Mouse (Mus musculus) urinary bladder, postnatal 14 days (tissue): ENCODE data around the gene Kcnd1.

Experiments used
- DNase-seq: peaks from one replicate; pipeline ENCODE4 v3.0.0; 2021; ENCODE audit warnings: low spot score

The Kcnd1 gene

DNA sequence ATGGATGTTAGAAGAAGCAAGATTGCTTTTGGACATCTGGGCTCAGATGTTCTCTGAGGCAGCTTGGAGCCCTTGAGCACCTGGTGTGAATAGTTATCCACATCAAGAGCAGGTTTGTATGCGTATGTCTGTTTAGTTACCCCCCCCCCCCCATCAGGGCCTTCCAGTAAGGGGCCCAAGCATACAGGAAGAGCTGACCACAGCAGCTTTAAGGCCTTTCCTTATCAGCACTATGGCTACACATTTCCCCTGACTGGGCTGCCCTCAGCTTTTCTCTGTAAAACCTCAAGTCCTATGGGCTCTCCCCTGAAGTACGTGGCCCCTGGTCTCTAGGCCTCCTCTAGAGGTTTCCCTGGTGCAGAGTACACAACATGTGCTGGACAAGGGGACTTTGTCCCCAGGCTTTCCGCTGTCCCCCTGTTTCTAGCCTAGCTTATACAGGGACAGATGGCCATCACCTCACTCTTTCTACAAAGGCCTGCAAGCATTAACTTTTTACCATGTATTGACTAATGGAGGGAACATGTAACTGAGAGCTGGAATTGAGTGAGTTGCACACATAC, 37.2 kb downstream of the Kcnd1 start:
- no peak for DNase-seq

DNA sequence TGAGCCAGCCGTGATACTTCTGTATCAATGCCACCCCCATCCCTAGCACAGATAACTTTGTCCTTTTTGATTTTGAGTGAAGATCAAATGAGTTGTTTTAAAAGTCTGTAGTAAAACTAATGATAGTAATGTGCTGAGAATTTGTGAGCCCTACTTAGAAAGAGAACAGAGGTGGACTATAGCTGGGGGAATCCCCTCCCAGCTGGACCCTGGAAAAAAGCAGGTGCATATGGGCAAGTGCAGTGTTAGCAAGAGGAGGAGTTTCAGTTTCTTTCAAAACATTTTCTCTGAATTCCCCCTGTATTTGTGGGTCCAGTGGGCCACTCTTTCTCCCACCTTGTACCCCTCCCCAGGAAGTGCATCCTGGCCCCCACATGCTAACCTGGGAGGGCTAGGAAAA, 41.1 kb downstream of the Kcnd1 start:
- DNase-seq = no peak

DNA sequence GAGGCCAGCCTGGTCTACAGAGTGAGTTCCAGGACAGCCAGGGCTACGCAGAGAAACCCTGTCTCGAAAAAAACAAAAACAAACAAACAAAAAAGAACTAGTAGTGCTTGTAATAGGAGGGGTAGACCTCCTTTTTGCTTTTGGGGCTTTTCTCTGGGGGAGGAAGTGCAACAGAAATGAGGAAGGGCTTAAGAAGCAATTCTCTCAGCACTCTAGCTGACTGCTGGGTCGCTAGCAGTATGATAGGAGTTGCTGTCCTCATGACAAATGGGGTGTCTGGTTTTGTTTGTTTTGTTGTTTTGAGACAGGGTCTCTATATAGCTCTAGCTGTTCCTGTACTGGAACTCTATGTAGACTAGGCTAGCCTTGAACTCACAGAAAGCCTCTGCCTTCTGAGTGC, 42.5 kb downstream of the Kcnd1 start:
- no peak for DNase-seq

DNA sequence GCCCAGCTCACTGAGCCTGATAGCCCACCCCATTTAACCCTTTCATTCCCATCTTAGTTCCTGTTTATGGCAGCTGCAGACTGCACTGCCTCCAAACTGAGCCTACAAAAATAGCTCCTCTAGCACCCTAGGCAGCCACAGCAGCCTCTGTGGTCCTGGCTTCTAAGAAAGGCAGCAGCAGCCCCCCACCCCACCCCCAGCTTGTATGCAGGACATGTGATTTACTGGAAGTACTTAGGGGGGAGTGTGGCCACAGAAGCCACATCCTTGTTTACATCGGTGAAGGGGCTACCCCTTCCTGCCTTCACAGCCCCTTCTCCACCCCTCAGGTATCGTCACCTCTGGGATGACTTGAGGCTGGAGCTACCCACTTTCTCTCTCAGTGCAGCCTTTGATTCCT, 43.3 kb downstream of the Kcnd1 start:
- no peak for DNase-seq

DNA sequence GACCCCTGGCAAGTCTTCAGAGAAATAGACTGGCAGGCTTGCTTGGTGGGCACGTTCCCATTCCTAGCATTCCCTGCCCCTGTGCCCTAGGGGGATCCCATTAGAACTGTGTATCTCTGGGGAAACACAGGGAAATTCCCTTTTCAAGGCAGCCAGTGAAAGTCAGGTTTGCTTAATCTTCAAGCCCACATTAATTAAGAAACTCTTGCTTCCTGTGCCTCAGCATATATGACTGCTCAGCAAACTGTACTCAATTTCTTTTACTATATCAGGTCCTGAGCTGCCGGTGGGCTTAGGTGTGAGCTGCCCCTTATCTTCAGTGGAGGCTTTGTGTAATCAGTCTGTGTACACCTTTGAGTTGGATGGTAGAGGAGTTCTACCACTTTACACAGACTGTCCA, 43.7 kb downstream of the Kcnd1 start:
- DNase-seq = no peak

DNA sequence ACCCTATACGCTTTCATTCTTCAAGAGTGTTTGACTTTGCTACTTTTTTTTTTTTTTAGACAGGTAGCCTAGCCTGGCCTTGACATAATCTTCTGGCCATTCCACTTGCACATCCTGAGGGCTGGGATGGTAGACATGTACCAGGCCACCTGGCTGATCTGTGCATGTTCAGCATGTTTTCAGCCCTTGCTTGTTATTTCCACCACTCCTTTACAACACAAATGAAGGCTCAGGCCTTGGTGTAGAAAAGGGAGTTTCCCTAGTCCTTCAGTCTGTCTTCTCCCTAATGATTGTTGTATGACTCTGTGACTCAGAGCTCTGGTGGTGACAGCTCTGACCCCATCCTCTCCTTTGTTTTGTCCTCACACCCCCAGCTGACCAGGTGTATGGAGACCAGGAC, 45.1 kb downstream of the Kcnd1 start:
- DNase-seq = no peak

DNA sequence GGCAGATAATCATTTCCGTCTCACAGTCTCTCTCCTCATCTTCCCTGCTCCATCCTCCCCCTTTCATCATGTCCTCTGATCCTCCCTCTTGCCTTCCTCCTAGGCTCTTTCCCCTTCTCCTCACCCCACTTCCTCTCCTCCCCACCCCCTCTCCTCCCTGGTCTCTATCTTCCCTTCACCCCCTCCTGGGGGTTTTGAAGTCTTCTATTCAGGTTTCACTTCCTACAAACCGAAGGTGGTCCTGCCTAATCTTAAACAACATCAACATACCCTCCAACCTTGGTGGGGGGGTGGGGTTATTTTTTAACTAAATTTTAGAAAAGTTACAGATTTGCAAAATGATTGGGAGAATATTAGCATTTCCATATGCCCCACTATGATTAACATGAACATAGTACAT, 46.4 kb downstream of the Kcnd1 start:
- no peak for DNase-seq

DNA sequence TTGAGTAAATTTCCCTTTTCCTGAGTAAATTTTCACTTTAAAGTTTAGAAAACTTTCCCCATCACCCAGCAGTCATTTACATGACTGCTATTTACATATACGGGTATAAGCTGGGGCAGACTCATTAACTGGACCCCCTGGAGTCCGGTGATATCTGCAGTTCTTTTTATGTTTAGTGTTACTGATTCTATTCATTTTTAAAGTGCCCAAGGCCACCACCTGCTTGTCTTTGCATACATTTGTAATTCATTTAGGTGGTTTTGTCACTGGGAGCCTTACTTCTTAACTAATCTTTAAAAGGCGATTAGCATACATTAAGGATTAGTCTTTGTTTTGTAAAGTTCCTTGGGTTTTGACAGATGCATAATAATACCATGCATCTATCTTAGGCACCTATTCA, 47.7 kb downstream of the Kcnd1 start:
- no peak for DNase-seq

DNA sequence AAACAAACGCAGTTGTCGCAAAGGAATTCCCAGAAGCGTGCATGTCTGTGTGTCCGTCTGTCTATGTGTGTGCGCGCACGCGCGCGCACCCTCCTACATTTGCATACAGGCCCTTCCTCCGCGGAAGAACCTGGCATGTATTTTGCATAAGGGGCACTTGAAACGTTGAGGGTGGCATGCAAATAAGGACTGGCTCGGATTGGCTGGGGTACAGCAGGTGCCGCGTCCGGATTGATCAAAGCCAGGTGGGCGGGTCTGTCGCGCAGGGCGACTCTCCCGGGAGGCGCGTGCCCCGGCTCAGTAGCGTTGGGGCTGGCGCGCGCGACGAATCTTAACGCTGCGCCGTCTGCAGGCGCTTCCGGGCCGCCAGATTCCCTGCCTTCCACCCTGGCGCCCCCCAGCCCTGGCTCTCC, 55.9 kb downstream of the Kcnd1 start, which contains the start of gene Pim2:
TSS of gene Pim2 (plus strand) at position 256 of the 413 bp plus-strand sequence.
- peak; percentile 81 for DNase-seq

DNA sequence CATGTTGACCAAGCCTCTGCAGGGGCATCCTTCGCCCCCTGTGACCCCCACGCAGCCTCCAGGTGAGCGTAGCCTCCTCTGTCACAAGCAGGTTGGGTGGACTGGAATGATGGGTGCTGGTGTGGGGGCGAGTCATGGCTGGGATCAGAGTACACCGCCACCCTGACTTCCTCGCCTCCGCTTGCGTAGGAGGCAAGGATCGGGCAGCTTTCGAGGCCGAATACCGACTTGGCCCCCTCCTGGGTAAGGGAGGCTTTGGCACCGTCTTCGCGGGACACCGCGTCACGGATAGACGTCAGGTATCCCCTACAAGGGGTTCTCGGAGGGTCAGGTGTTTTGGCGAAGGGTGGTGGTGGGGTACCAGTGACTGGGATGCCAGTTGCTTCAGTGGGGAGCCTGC, 56.4 kb downstream of the Kcnd1 start:
- peak; percentile 4 for DNase-seq

DNA sequence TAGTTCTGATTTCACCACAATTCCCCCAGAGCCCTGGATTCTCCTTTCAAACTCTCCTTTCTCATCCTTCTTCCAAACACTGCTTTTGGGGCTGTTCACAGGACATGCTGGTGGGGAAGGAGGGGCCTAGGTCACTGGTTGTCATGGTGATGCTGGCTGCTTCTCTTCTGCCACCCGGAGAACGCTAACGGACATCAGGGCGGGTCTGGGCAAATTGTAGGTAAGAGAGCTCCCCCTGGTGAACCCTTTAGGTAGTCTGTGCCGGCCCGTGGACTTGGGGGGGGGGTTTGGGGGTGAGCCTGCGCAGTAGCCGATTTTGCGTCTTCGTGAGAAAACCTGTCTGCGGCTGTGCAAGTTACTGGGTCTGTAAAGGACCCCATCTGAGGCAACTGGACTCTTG, 57.7 kb downstream of the Kcnd1 start:
- DNase-seq = peak; percentile 43

DNA sequence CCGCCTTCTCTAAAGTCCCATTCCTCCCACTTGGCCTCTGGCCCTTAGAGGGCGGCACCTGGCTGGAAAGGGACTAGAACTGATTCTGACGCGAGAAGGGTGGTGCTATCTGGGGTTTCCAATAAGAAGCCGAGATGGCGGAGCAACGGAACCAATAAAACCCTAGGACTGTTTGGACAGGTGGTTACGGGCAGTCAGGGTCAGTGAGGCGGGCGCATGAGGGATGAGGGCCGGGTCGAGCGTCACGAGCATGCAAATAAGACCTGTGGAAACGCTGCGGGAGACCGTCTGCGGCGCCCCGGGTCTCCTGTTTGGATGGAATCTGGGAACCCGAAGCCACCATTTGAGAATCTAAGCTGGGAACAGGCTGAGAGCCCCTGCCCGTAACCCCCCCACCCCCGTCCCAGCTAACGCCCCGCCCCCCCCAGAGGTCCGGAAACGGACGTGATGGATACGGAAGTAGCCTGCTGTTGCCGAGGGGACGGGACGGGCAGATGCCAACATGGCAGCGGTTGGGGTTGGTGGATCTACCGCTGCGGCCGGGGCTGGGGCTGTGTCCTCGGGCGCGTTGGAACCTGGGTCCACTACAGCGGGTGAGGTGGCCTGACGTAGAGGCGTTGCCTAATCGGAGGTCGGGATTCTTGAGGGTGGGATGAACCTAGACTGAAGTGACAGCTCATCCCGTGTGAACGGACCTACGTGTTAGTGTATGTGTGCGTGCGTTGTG, 61.9 kb downstream of the Kcnd1 start, which contains the start of gene Slc35a2:
TSS of gene Slc35a2 (plus strand) at position 188 of the 727 bp plus-strand sequence.
- DNase-seq = peak; percentile 84
